Mouse (Mus musculus) stomach, embryonic 14.5 days (tissue): ENCODE measurements at regions not wholly inside any gene's neighbourhood (a gene's known extent, or its start where the extent isn't known, plus 50 kb on each side); places are given as distances from the start of the nearest gene placed in this dataset.
"Not testable (repeated sequence)": the region's sequence is repeated elsewhere in the genome, so short reads cannot be mapped to it uniquely, and the experiment has no call there.

ENCODE experiments used
- ATAC-seq: fragments of 200-750 bp; cut with Nextera tagmentation; 2 replicates; pipeline ENCODE4 v1.8.0; 2017; ENCODE audit warnings: low read depth, moderate TSS enrichment; ENCODE audit not compliant: insufficient number of reproducible peaks, insufficient read depth, low FRiP score
- H3K27ac ChIP-seq: fragments of 300-500 bp; sonication (generic); 2 replicates; pipeline ENCODE4 v1.5.1; 2014; ENCODE audit warnings: mild to moderate bottlenecking, low read length, moderate library complexity, mixed read lengths
- H3K27me3 ChIP-seq: fragments of 300-500 bp; sonication (generic); 2 replicates; pipeline ENCODE4 v1.6.1; 2014; ENCODE audit warnings: low read length, control low read depth, mixed read lengths; ENCODE audit not compliant: control insufficient read depth, insufficient read depth
- H3K36me3 ChIP-seq: fragments of 300-500 bp; sonication (generic); 2 replicates; pipeline ENCODE4 v1.6.1; 2014; ENCODE audit warnings: mild to moderate bottlenecking, control low read depth, low read length, moderate library complexity, mixed read lengths; ENCODE audit not compliant: control insufficient read depth, insufficient read depth
- H3K4me1 ChIP-seq: fragments of 300-500 bp; sonication (generic); 2 replicates; pipeline ENCODE4 v1.6.1; 2014; ENCODE audit warnings: low read length, control low read depth, mixed read lengths; ENCODE audit not compliant: control insufficient read depth, insufficient read depth
- H3K4me2 ChIP-seq: fragments of 300-500 bp; sonication (generic); replicated peaks from 2 replicates; pipeline ENCODE4 v1.6.1; 2014; ENCODE audit warnings: low read depth, low read length, control low read depth
- H3K4me3 ChIP-seq: fragments of 300-500 bp; sonication (generic); 2 replicates; pipeline ENCODE4 v1.5.1; 2014; ENCODE audit warnings: low read depth, low read length, control low read depth
- H3K9ac ChIP-seq: fragments of 300-500 bp; sonication (generic); replicated peaks from 2 replicates; pipeline ENCODE4 v1.6.1; 2014; ENCODE audit warnings: low read depth, mild to moderate bottlenecking, control low read depth, low read length, moderate library complexity, mixed read lengths
- H3K9me3 ChIP-seq: fragments of 300-500 bp; sonication (generic); 2 replicates; pipeline ENCODE4 v1.6.1; 2016; ENCODE audit warnings: low read depth, low read length, control low read depth; ENCODE audit not compliant: control insufficient read depth
- WGBS: fragments of 180-500 bp; shearing (Covaris S2); extraction: QIAGEN DNeasy Blood & Tissue Kit; methylation state at CpG from one replicate; pipeline ENCODE4 v1.1.7; 2014; 5-methylcytosine and 5-hydroxymethylcytosine counted together

DNA sequence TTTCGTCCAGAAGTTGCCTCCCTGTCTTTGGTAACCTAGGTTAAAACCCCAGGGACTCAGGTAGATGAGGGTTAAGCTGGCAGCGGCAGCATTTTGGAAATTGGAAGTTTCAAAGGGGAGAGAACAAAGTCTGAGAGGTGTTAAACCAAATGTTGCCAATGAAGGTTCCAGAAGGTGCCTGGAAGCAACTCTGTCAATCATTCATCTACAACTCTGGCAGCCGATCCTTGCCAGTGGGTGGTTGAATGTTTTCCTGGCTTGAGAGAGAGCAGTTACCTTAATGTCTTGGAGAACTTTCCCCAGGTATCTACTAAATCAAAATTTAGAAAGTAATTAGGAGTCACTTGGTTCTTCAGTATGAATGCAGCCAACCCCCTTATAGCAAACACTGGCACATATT is 628.2 kb upstream of the Map3k7 start:
- Histone ChIP-seq H3K27ac (no peak overlapping the region), H3K36me3 (no peaks in the 10 kb centered on the region), H3K27me3 (no peaks in the 10 kb centered on the region), H3K4me3 (no peak overlapping the region), H3K9ac (no peak overlapping the region), H3K9me3 (no peaks in the 10 kb centered on the region), H3K4me1 (no peaks in the 10 kb centered on the region), H3K4me2 (no peak overlapping the region)
- 77% methylated on average over 3 of the region's 3 CpGs for WGBS
- ATAC-seq = no peak

DNA sequence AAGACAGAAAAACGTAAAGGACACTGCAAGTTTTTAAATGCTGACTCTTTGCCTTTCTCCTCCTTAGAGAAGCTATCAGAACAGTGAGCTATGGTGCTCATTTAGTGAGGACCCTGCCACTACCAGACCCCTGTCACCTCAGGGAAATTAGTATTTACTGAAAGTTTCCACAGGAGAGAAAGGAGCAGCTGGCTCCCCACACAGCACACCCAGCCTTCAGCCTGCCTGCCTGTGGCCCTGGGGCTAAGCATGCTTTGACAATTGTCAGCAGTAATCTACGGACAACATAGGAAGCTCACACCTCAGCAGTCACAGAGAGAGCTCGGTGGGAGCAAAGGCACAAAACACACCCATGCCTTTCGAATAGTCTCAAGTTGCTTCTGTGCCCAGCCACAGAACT is 625.9 kb upstream of the Map3k7 start:
- no peaks in the 10 kb centered on the region for H3K36me3 ChIP-seq
- ATAC-seq = no peak
- H3K9me3 ChIP-seq = no peaks in the 10 kb centered on the region
- no peaks in the 10 kb centered on the region for H3K27me3 ChIP-seq
- no peak overlapping the region for H3K4me2 ChIP-seq
- H3K27ac ChIP-seq = no peak overlapping the region
- no peak overlapping the region for H3K9ac ChIP-seq
- no peaks in the 10 kb centered on the region for H3K4me1 ChIP-seq
- no peak overlapping the region for H3K4me3 ChIP-seq
- 61% methylated on average over 4 of the region's 4 CpGs for WGBS

DNA sequence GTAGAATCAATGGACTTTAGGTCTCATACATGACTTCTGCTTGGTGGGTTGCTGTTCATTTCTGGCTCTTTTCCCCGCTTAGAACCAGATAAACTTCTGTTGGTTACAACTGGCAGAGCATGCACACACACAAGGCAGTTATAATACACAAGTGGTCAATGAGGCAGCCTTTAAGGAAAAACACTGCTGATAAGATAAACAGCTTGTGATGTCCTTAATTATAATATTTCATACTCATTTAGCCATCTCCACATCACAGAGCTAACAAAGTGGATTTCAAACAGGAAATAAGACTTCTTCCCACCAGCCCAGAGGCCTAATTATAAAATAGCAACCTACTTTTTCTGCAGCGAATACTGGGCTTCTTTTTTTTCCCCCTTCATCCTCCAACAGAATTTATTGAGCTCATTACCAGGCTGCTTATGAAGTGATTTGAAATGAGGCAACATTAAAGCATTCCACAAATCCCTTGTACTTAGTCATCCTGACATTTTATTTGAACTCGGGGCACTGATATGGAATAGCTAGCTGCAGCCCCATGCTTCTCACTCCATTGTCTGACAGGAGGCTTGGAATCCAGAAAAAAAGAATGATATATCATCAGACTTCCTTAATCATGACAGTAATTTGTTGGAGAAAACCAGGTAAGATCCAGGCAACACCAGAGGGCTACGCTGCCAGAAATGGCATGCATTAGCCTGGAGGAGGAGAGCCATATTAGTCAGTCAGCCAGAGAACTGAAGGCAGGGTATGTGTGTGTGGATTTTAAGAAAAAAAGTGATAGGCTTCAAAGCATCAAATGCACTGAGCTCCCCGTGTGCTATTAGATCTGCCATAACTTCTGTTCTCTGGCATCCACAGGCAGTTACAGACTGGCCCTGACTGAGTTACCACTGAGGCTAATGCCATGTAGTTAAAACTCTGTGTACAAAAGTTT is 620.3 kb upstream of the Map3k7 start:
- Histone ChIP-seq H3K9ac (no peak overlapping the region), H3K9me3 (no peaks in the 10 kb centered on the region), H3K27ac (no peak overlapping the region), H3K4me2 (no peak overlapping the region), H3K4me3 (no peak overlapping the region), H3K27me3 (no peaks in the 10 kb centered on the region), H3K4me1 (no peaks in the 10 kb centered on the region), H3K36me3 (no peaks in the 10 kb centered on the region)
- 33% methylated on average over 5 of the region's 5 CpGs for WGBS
- no peak for ATAC-seq

DNA sequence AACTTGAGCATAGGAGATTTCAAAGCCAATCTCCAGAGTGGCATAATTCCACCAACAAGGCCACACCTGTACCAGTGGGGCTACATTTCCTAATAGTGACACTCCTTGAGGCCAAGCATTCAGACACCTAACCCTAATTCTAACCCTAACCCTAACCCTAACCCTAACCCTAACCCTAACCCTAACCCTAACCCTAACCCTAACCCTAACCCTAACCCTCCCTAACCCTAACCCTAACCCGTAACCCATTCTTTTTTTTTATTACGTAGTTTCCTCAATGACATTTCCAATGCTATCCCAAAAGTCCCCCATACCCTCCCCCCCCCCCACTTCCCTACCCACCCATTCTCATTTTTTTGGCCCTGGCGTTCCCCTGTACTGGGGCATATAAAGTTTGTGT is 609.9 kb upstream of the Map3k7 start:
- 97% methylated on average over 2 of the region's 3 CpGs for WGBS

DNA sequence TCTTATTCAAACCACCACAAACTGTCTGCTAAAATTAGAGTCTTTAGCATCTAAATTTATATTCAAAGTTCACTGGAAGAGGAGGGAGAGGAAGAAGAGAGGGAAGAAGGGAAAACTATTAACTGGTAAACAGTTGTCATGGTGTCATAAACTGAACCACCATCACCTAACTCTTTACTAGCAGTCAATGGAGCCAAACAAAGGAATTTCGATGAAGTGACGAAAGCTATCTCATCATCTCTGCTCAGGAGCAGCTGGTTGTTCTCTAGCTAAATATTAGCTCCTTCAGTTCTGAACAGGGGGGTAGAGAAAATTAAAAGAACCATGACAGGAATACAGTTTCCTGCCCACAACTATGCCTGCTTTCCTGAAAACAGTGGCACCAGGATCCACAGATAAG is 608.9 kb upstream of the Map3k7 start:
- Histone ChIP-seq H3K4me2 (no peak overlapping the region), H3K9me3 (no peaks in the 10 kb centered on the region), H3K4me1 (no peaks in the 10 kb centered on the region), H3K27me3 (no peaks in the 10 kb centered on the region), H3K9ac (no peak overlapping the region), H3K36me3 (no peaks in the 10 kb centered on the region), H3K4me3 (no peak overlapping the region), H3K27ac (no peak overlapping the region)
- 78% methylated on average over 2 of the region's 2 CpGs for whole genome bisulfite sequencing
- ATAC-seq = no peak

More for the DNA sequence above, 609.9 kb upstream of the Map3k7 start:
- not testable (repeated sequence) for H3K9me3 ChIP-seq, H3K4me1 ChIP-seq, H3K4me3 ChIP-seq, H3K4me2 ChIP-seq, H3K27me3 ChIP-seq, H3K36me3 ChIP-seq, H3K9ac ChIP-seq, H3K27ac ChIP-seq, ATAC-seq

DNA sequence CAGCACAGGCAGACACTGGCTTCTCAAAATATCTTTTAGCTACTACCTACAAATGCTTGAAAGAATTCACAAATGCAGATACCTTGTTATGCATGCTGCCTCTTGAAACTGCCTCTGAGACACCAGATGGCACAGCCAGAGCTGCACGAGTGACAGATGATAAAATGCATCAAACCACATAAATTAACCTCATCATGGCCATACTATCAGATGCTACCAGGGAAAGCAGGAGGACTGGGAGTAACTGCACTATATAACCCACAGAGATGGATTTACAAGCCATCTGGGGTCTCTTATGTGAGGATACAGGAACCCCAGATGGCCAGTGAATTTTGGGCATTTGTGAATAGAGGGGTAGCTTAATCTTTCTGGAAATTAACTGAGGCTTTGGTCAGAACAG is 597.7 kb upstream of the Map3k7 start:
- Histone ChIP-seq H3K9ac (no peak overlapping the region), H3K27me3 (no peaks in the 10 kb centered on the region), H3K27ac (no peak overlapping the region), H3K36me3 (no peaks in the 10 kb centered on the region), H3K4me3 (no peak overlapping the region), H3K9me3 (no peaks in the 10 kb centered on the region), H3K4me2 (no peak overlapping the region), H3K4me1 (no peaks in the 10 kb centered on the region)
- ATAC-seq = no peak
- 70% methylated on average over 1 of the region's 1 CpGs for WGBS

DNA sequence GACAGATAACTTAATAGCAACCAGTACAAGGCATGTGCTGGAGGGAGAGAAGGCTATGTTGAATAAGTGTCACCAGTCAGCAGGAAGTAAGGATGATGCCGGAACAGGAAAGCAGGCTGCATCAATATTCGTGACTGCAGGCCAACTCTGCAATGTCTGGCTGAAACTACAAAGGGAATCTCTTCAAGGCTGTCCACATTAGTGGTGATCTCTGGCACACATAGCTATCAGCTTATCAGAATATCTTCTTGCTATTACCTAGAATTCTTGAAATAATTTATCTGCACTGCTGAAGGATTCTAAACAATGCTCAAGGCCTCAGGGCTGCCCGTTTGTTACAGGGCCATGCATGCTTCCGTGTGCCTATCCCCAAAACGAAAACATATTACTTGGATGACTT is 596.9 kb upstream of the Map3k7 start:
- no peaks in the 10 kb centered on the region for H3K36me3 ChIP-seq
- no peaks in the 10 kb centered on the region for H3K4me1 ChIP-seq
- no peak overlapping the region for H3K4me2 ChIP-seq
- H3K4me3 ChIP-seq = no peak overlapping the region
- no peak overlapping the region for H3K9ac ChIP-seq
- H3K27me3 ChIP-seq = no peaks in the 10 kb centered on the region
- H3K27ac ChIP-seq = no peak overlapping the region
- no peaks in the 10 kb centered on the region for H3K9me3 ChIP-seq
- WGBS = 76% methylated on average over 5 of the region's 5 CpGs
- ATAC-seq = no peak

DNA sequence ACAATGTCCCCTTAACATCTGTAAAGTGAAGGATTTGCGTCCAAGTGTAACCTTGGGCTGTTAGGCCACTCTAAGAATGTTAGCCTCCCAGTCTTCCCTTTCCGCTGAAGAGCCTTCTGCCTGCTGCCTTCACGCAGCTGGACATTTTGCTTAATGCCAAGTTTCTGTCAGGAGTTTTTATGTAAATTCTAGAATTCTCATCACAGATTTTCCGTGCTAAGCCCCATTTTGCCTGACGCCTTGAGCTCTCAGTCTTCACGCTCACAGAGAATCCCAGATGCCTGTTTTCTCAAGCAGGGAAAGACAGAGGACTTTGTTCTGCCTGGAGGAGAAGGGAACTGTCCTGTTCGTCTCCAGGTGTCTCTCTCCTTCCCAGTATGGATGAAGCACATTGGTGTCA is 593.8 kb upstream of the Map3k7 start:
- H3K9ac ChIP-seq = no peak overlapping the region
- no peaks in the 10 kb centered on the region for H3K36me3 ChIP-seq
- H3K9me3 ChIP-seq = no peaks in the 10 kb centered on the region
- no peaks in the 10 kb centered on the region for H3K27me3 ChIP-seq
- H3K4me2 ChIP-seq = no peak overlapping the region
- no peak overlapping the region for H3K27ac ChIP-seq
- H3K4me3 ChIP-seq = no peak overlapping the region
- no peaks in the 10 kb centered on the region for H3K4me1 ChIP-seq
- no peak for ATAC-seq
- 53% methylated on average over 7 of the region's 7 CpGs for WGBS
